Mouse (Mus musculus): ENCODE measurements around the gene Cep250.

Cep250 gene

DNA sequence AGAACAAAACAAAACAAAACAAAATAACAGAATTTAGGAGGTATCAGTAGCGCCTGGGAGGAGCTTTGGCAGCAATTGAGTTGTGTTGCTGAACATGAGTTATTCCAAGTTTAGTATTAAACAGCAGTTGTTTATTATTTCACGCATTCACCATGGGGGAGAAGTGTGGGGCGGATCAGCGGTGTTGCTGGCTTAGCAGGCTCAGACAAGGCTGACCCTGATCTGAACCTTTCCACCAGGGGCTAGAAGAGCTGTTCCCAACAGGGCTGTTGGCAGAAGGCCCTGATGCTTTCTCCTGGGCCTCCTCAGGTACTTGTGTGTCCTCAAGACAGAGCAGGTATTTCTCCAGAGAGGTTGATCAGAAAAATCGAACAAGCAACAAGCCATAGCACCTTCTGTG is 3.7 kb downstream of the Cep250 start:
- in situ Hi-C loops (cut with MboI; ENCODE audit: low sequenced_read_pairs), result loop anchor here (10.0 kb wide), 1 partner anchor 165 kb away; the partner anchor contains the start of gene Gm28036

DNA sequence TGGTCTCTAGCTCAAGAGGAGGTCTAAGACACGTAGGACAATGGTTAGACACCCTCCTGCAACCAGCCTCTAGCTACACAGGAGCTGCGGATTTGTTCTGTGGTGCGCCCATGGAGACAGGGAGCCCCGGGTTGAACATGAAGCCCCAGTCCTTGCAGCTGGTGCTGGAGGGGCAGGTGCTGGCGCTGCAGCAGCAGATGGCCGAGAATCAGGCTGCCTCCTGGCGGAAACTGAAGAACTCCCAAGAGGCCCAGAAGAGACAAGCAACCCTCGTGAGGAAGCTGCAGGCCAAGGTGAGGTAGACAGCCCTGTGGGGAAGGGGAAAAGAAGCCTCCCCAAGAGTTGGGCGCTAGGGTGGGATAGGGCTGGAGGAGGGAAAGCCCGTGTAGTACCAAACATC is 5.6 kb downstream of the Cep250 start:
- in situ Hi-C loops (cut with MboI; ENCODE audit: low sequenced_read_pairs), result loop anchor here (10.0 kb wide), 1 partner anchor 163 kb away; the partner anchor contains the start of gene Gm28036

DNA sequence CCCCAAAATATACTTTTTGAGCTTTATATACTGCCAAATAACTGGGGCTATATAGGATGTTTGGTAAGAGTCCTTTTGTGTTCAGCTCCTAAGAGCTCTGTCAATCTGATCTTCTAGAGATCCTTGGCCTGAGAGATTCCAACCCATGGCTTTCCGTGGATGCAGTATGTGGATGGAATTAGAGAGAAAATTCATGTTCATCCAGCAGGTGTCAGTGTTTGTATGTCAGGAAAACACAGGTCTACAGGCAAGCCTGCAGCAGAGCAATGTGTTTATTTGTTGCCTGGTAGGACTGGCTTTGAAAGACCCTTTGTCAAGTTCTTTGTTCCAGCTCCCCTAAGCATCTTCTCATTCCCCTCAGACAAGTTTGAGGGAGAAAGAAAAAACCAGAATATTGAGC is 6.7 kb downstream of the Cep250 start:
- in situ Hi-C loops (cut with MboI; ENCODE audit: low sequenced_read_pairs), result loop anchor here (10.0 kb wide), 1 partner anchor 162 kb away; the partner anchor contains the start of gene Gm28036

DNA sequence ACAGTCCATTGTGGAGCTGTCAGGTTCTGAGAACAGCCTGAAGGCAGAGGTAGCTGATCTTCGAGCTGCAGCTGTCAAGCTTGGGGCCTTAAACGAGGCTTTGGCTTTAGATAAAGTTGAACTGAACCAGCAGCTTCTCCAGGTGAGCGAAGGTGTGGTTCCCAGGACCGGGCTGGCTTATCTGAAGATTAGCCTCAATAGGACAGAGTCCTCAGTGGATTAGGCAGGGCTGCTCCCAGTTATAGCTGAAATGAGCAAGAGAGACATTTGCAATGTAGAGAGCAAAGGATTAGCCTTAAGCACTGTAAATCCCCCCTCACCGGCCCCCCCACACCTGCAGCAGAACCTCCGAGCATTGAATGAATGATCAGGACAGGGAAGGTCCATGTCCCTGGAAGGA is 17.1 kb downstream of the Cep250 start:
- in situ Hi-C loops (cut with MboI; ENCODE audit: low sequenced_read_pairs), result no loop called here

DNA sequence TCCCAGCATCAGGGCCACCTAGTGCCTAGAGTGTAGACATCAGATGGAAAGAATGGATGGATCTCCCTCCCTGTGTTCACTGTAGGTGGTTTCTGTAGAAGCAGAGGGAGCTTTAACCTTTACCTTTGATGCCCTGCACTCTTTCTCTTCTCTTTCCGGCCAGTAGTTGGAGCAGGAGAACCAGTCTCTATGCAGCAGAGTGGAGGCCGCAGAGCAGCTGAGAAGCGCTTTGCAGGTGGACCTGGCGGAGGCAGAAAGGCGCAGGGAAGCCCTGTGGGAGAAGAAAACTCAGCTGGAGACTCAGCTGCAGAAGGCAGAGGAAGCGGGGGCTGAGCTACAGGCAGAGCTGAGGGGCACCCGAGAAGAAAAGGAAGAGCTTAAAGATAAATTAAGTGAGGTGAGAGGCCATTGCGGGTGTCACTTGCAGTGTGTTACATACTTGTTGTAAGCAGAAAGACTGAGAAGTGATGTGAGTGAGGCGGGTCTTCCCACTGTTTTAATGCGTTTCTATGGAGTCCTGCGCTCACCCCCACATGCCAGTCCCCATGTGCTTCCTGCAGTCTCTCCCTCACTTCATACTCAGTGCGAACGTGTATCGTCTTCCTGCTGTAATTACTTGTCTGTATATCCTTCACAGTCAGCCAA is 18.0 kb downstream of the Cep250 start:
- in situ Hi-C loops (cut with MboI; ENCODE audit: low sequenced_read_pairs), result no loop called here

DNA sequence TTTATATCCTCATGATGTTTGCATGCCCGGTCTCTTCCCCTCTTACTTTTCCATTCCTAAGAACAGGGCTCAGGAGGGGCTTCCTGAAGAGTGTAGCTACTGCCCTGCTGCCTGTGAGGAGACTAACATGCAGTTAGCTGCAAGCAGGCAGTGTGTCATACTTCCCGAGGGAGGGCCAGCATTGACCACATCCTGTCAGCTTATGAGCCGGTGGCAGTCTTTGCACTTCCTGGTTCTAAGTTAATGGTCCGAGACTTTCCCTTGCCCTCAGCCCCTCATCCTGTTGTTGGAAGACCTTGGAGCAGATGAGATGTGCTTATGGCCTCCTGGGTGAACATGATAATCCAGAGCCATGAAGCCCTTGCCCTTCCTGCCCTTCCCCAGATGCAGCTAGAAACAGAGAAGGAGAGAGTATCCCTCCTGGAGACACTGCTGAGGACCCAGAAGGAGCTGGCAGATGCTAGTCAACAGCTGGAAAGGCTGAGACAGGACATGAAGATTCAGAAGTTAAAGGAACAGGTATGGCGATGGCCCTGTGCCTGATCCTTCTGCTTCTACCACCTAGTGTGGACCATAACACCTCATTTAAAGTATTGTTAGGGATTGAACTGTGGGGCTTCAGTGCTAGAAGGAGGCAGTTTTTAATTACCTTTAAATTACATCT is 23.2 kb downstream of the Cep250 start:
- in situ Hi-C loops (cut with MboI; ENCODE audit: low sequenced_read_pairs), result no loop called here

DNA sequence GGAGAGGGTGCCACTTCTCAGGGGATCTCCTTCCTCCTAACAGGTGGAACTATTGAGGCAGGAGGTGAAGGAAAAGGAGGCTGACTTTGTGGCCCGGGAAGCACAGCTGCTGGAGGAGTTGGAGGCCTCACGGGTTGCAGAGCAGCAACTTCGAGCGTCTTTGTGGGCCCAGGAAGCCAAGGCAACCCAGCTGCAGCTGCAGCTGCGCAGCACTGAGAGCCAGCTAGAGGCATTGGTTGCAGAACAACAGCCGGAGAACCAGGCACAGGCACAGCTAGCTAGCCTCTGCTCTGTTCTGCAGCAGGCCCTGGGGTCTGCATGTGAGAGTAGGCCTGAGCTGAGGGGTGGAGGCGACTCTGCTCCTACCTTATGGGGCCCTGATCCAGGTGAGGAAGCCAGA is 29.5 kb downstream of the Cep250 start:
- in situ Hi-C loops (cut with MboI; ENCODE audit: low sequenced_read_pairs), result no loop called here

DNA sequence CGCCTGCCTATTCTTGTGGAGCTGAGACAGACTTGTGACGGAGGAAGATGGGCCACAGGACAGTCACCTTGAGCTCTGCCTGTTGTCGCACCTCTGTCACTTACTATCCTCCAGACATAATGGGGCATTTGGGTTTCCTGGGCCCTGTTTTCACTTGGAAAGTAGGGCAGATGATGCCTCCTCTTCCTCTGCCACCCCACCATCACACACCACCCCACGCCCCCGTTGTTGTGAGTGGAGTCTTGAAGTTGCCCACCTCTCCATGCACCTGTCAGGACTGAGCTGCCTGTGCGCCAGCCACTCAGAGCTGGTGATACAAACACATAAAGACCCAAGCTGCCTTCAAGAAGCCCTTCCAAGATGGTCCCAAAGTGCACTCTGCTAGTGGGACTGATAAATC is 30.9 kb downstream of the Cep250 start:
- in situ Hi-C loops (cut with MboI; ENCODE audit: low sequenced_read_pairs), result no loop called here

DNA sequence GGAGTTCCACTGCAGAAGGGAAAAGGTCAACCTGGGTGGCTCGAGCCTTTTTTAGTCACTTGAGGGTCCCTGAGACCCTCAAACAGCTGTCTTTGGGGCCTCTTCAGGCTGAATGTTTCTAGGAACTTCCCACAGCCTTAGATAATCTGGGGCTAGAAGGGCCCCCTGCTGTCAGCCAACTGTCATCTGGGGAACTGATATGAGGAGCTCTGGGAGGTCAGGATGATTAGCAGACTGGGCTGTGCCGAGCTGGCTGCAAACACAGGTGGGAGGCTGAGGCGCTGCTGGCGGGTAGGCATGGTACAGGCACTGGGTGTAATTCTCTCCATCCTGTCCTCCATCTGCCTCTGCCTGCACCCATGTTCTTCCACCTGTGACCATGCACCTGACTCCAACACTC is 32.8 kb downstream of the Cep250 start:
- in situ Hi-C loops (cut with MboI; ENCODE audit: low sequenced_read_pairs), result no loop called here

DNA sequence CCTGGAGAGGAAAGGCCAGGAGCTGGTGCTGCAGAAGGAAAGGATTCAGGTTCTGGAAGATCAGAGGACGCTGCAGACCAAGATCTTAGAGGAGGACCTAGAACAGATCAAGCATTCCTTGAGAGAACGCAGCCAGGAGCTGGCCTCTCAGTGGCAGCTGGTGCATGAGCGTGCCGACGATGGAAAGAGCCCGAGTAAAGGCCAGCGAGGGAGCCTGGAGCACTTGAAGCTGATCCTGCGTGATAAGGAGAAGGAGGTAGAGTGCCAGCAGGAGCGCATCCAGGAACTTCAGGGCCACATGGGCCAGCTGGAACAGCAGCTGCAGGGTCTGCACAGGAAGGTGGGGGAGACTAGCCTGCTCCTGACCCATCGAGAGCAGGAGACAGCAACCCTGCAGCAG is 34.9 kb downstream of the Cep250 start:
- in situ Hi-C loops (cut with MboI; ENCODE audit: low sequenced_read_pairs), result no loop called here

DNA sequence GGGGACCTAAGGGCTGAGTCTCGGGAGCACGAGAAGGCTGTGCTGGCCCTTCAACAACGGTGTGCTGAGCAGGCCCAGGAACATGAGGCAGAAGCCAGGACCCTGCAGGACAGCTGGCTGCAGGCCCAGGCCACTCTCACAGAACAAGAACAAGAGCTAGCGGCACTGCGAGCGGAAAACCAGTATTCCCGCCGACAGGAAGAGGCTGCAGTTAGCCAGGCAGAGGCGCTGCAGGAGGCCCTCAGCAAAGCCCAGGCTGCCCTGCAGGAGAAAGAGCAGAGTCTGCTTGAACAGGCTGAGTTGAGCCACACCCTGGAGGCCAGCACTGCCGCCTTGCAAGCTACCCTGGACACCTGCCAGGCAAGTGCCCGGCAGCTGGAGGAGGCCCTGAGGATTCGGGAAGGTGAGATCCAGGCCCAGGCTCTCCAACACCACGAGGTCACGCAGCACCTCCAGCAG is 35.6 kb downstream of the Cep250 start:
- in situ Hi-C loops (cut with MboI; ENCODE audit: low sequenced_read_pairs), result no loop called here

DNA sequence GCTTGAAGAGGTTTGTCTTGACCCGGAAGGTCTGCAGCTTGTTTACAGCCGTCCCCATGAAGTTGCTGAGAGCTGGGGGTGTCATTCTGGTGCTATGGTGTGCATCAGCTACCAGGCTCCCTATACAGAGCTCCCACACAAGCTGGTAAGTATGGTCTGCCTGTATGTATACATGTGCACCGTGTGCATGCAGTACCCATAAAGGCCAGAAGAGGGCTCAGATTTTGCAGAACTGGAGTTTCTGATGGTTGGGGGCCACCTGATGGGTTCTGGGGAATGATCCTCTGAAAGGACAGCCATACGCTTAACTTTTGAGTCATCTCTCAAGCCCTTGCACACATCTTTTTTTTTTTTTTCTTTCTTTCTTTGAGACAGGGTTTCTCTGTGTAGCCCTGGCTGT is 49.1 kb downstream of the Cep250 start:
- in situ Hi-C loops (cut with MboI; ENCODE audit: low sequenced_read_pairs), result no loop called here

DNA sequence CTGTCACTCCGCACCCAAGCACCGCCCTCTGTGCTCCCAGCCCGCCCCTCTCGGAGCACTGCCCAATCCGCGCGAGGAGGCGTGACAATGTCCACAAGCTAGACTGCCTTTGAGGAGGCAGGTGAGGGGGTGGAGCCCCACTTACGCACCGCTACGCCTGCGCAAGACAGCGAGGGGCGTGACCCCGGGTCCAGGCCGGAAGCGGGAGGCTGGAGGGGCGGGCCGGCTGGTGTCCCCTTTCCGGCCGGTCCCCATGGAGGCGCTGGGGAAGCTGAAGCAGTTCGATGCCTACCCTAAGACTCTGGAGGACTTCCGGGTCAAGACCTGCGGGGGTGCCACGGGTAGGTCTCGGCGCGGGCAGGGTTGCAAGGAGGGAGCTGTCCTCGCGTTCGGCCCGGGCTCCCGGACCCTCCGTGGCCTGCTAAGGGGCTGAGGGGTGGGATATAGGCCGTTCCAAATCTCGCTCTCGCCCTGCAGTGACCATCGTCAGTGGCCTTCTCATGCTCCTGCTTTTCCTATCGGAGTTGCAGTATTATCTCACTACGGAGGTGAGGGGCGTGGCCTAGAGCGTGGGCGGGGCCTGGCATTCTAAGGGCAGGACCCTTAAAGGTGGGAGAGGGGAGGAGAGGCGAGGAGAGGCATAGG is 51.8 kb downstream of the Cep250 start, which contains the start of the genes 6430550D23Rik and Ergic3:
Gene 6430550D23Rik (minus strand): TSS at position 90 of the 645 bp plus-strand sequence.
Gene Ergic3 (plus strand): TSS at position 158 of the 645 bp plus-strand sequence.
- in situ Hi-C loops (cut with MboI; ENCODE audit: low sequenced_read_pairs), result no loop called here

DNA sequence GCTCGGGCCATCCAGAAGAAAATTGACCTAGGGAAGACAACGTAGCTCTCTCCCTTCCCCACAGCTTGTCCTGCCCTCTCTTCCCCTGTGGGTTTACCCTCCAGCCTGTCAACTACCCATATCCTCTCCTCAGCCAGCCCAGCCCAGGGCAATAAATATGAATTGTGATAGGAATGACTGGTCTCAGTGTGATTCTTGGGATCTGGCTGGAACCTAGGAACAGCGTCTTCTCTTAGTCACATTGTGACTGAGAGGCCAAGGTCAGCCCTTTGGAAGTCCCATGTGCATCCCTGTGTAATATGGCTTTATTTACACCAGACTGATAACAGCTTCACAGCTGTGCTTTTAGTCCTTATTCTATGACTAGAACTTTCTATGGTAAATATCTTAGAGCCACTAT is 61.8 kb downstream of the Cep250 start:
- in situ Hi-C loops (cut with MboI; ENCODE audit: low sequenced_read_pairs), result no loop called here

DNA sequence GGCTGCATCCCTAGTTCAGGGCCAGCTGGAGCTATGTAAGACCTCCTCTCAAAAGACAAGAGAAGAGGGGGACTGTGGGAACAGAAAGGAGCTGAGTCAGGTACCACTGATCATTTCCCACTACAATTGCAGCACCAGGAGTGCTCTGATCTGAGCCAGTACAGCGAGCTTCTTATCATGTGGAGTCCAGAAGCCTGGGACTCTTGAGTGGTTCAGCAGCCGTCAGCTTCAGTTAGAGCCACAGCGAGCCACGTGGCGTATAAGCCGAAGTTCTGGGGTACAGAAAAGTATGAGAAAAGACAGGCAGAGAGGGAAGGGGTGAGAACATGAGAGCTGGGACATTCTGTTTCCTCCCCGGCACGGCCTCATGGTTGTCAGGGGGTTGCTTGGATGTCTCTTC is 65.0 kb downstream of the Cep250 start:
- in situ Hi-C loops (cut with MboI; ENCODE audit: low sequenced_read_pairs), result no loop called here

DNA sequence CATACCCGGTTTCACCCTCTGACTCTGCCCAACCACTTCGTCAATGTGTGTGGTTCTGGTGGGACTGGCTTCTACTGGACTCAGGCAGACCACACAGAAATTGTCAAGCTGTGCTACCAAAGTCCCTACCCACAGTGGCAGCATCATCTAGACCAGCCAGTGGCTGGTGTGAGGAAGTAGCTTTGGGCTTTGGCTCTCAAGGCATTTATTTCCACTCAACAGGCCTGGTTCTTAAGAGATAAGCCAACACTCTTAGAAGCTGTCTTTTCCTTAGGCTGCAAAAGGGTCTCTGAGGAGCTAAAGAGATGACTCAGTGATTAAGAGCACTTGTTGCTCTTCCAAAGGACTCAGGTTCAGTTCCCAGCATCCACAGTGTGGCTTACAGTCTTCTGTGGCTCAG is 65.5 kb downstream of the Cep250 start:
- in situ Hi-C loops (cut with MboI; ENCODE audit: low sequenced_read_pairs), result no loop called here

DNA sequence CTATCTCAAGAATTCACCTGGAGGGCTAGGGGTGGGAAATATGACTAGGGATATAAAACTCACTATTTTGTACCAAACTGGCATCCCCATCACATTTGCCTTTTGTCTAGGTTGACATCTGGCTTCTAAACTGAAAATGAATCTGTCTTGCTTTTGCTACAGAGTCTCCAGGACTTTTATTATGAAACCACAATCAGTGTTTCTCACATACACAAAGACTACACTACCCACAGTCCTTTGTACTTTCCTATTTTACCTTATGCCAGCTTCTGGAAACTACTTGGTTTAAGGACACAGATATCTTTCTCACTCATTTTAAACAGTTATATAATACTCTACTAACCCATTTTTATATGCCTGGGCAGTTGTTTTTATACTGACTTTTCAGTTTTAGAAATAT is 69.2 kb downstream of the Cep250 start:
- in situ Hi-C loops (cut with MboI; ENCODE audit: low sequenced_read_pairs), result no loop called here

DNA sequence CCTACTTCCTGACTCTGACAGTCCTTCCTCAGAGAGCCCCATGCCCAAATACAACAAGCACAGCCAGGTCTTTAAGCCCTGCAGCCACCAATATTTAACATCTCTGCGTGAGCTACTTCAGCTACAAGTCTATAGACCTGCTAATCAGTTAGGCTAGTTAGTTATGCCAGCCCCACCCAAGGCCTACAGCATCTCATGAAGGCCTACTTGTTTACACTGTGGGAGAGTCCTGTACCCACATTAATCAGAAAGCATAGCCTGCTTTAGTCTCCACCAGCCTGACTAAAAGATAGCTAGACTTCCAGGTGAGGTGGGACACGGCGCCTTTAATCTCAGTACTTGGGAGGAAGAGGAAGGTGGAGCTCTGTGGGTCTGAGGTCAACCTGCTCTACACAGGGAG is 83.1 kb downstream of the Cep250 start:
- in situ Hi-C loops (cut with MboI; ENCODE audit: low sequenced_read_pairs), result no loop called here

DNA sequence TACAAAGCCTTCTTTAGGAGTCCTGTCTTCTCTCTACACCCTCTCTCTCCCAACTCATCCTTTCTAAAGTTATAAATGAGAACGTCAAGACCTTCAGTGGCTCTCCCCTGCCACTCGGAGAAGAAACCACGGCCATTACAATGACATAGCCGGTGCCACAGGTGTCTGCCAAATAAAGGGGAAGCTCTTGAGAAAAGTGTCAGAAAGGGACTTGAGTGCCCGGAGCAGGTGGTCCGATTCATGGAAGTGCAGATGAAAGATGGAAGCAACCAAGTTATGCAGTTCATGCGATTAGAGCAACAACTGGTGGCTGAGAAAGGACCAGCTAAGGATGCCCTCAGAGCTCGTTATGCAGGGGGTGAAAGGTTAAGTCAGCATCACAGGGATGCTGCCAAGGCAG is 86.6 kb downstream of the Cep250 start:
- in situ Hi-C loops (cut with MboI; ENCODE audit: low sequenced_read_pairs), result no loop called here

DNA sequence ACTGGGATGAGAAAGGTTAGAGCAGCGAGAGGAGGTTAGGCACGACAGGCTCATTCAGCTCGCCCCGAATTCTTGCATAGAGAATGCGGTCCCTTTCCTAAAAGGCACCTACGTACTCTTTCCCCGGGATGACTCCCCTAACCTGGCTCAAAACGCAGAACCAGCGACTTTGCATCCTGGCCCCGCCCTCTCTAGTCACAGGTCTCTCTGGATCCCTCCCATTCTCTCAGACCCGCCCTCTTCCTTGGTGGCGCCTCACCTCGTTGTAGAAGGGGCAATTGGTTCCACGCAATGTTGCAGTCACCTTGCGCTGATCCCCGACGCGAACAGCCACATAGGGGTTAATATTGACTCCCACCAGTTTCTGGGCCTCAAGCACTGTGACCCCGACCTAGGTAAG is 91.7 kb downstream of the Cep250 start:
- in situ Hi-C loops (cut with MboI; ENCODE audit: low sequenced_read_pairs), result no loop called here

Measured in CH12F3 (cell line).